Comparison of ENCODE assay signal across 21 mouse cellular contexts in genomic region chr14:15880146-15880545, GRCm38 (mm10).
A peak's percentile ranks its signal among the peaks of the same experiment; 100 is the strongest.
DNase-seq lines count a peak whose midpoint lies in the region; ATAC-seq lines count a peak whose summit lies in the region.
"Had no signal": no experiment of that assay in that cellular context is flagged by ENCODE, and none has a peak within 500 bp of the region (broad histone marks: within the 10 kb centered on the region; RNA-seq: fewer than 3 reads in every experiment).

No protein-coding gene starts in this region.

- WGBS in hindbrain, embryonic 12.5 days = 78% methylated on average over 3 of the region's 3 CpGs

- no peaks in the 10 kb centered on the region for H3K36me3 ChIP-seq in hindbrain, embryonic 12.5 days
- H3K36me3 ChIP-seq: embryonic facial prominence, embryonic 13.5 days; forebrain, embryonic 12.5 days; heart, embryonic 10.5 days had no signal

- no peaks in the 10 kb centered on the region for H3K9me3 ChIP-seq in hindbrain, embryonic 12.5 days (replicated peaks)
- H3K9me3 ChIP-seq: embryonic facial prominence, embryonic 13.5 days; forebrain, embryonic 12.5 days; heart, embryonic 10.5 days had no signal

- no peak overlapping the region for H3K27ac ChIP-seq in hindbrain, embryonic 12.5 days
- H3K27ac ChIP-seq: embryonic facial prominence, embryonic 13.5 days; forebrain, embryonic 12.5 days; heart, embryonic 10.5 days; hindbrain, embryonic 14.5 days had no signal

- H3K4me1 ChIP-seq in hindbrain, embryonic 12.5 days = no peaks in the 10 kb centered on the region
- H3K4me1 ChIP-seq: embryonic facial prominence, embryonic 13.5 days; forebrain, embryonic 12.5 days; heart, embryonic 10.5 days had no signal

- DNase-seq in cerebellum, adult 11-12 months = peak; percentile 38
- DNase-seq in cerebellum, postnatal 36 days = no peak
- DNase-seq in ES-CJ7 (ENCODE audit: low read depth, low spot score) = peak; percentile 12
- DNase-seq in brain, adult 2 months (ENCODE audit: low read depth, low spot score) = peak; percentile 55
- DNase-seq in cerebellum, postnatal 25 days = peak; percentile 25 to 28
- DNase-seq in layer of hippocampus, postnatal 25 days (ENCODE audit: extremely low spot score in 1 of 2, low spot score in 1 of 2) = no peak
- DNase-seq: adrenal gland, adult 8-10 months; adrenal gland, postnatal 36 days; gastrocnemius, postnatal 10 days; heart, adult 18-20 months; heart, postnatal 10 days; heart, postnatal 4 days; kidney, adult 2 months had no signal

- H3K4me2 ChIP-seq in hindbrain, embryonic 12.5 days (replicated peaks) = no peak overlapping the region
- H3K4me2 ChIP-seq: embryonic facial prominence, embryonic 13.5 days; forebrain, embryonic 12.5 days; hindbrain, embryonic 14.5 days had no signal

- H3K4me3 ChIP-seq in hindbrain, embryonic 12.5 days = no peak overlapping the region
- H3K4me3 ChIP-seq: embryonic facial prominence, embryonic 13.5 days; forebrain, embryonic 12.5 days; heart, embryonic 10.5 days had no signal

- no peaks in the 10 kb centered on the region for H3K27me3 ChIP-seq in hindbrain, embryonic 12.5 days
- H3K27me3 ChIP-seq: CH12.LX; embryonic facial prominence, embryonic 13.5 days; forebrain, embryonic 12.5 days had no signal

- ATAC-seq in hindbrain, embryonic 12.5 days (ENCODE audit: low FRiP score) = no peak
- ATAC-seq: forebrain, embryonic 16.5 days; intestine, embryonic 16.5 days had no signal

- H3K9ac ChIP-seq in hindbrain, embryonic 12.5 days = no peak overlapping the region
- H3K9ac ChIP-seq: embryonic facial prominence, embryonic 13.5 days; forebrain, embryonic 12.5 days; hindbrain, embryonic 14.5 days had no signal

Comparison
In these comparisons a context has a peak if more than half of its experiments do, and no peak if none do; other contexts are left out.
1. DNase-seq: peak in cerebellum, adult 11-12 months (single experiment), ES-CJ7 (single experiment), brain, adult 2 months (single experiment) and cerebellum, postnatal 25 days (2 of 2); none in cerebellum, postnatal 36 days (0 of 2) and layer of hippocampus, postnatal 25 days (0 of 2).